Mouse (Mus musculus): ENCODE measurements around the gene Capns1. TPM values are rescaled to one million over a fixed set of nuclear protein-coding genes. Genes with fewer than 3 reads are reported as not detected.
A peak's percentile ranks its signal among the peaks of the same experiment; 100 is the strongest.

The Capns1 gene
- total and polyA plus RNA-seq, 3 experiments, result 31.7 to 354 TPM; not detected in 1

- Histone ChIP-seq H3K27ac (ENCODE audit: control insufficient read depth, low read depth, low read length) (0 out of 2 replicates have a peak within 1 kb of the TSS, but pooled peaks have one; percentile 9), H3K4me3 (ENCODE audit: control insufficient read depth in 1 of 2, insufficient read depth in 1 of 2, low read depth in 2 of 2, low read length in 2 of 2) (peak within 1 kb of the TSS; percentile 40 to 41; a peak in 3 of 4 replicates), H3K4me1 (ENCODE audit: control insufficient read depth in 1 of 2, insufficient read depth in 2 of 2, low read length in 2 of 2) (peaks cover 0 to 4% of the 10 kb centered on the region in 2 experiments; a peak in 1 of 4 replicates), H3K79me2 (ENCODE audit: control insufficient read depth, insufficient read depth, low read length, poor library complexity) (no peaks in the 10 kb centered on the region), H3K9ac (ENCODE audit: control insufficient read depth, low read depth, low read length, poor library complexity, severe bottlenecking) (peak within 1 kb of the TSS; percentile 45), H3K27me3 (ENCODE audit: control insufficient read depth in 1 of 2, insufficient read depth in 2 of 2, low read length in 2 of 2) (no peaks in the 10 kb centered on the region), H3K36me3 (ENCODE audit: control insufficient read depth in 1 of 2, insufficient read depth in 2 of 2, low read length in 2 of 2) (peaks cover 0 to 3% of the 10 kb centered on the region in 2 experiments; a peak in 3 of 4 replicates), H3K9me3 (replicated peaks; ENCODE audit: insufficient read depth, low read length) (no peaks in the 10 kb centered on the region)
- DNase-seq (ENCODE audit: low read depth, low spot score), result peak; percentile 97
- TF ChIP-seq ETS1 (IDR thresholded peaks at IDR 0.05; ENCODE audit: low read depth, low read length), result peak; percentile 80
- no peak for TF ChIP-seq UBTF (IDR thresholded peaks at IDR 0.05; ENCODE audit: borderline replicate concordance, insufficient read depth, low read depth, low read length)
- peak; percentile 28; the same call in 1 of the 2 replicates for TF ChIP-seq ZNF384 (IDR thresholded peaks at IDR 0.05; ENCODE audit: low read depth, low read length)
- TF ChIP-seq MAFK (IDR thresholded peaks at IDR 0.05; ENCODE audit: borderline replicate concordance, low read depth, low read length), result no peak
- peak; percentile 99 for TF ChIP-seq GATA1 (IDR thresholded peaks at IDR 0.05; ENCODE audit: low read depth, low read length)
- TF ChIP-seq EP300 (IDR thresholded peaks at IDR 0.05; ENCODE audit: low read depth in 1 of 2, low read length in 2 of 2), result peak; percentile 66 to 73
- TF ChIP-seq ZMIZ1 (IDR thresholded peaks at IDR 0.05; ENCODE audit: low read depth, low read length), result 0 out of 2 replicates have a peak, but pooled peaks have one; percentile 40
- 0 out of 2 replicates have a peak, but pooled peaks have one; percentile 25 for TF ChIP-seq MXI1 (IDR thresholded peaks at IDR 0.05; ENCODE audit: low read depth, low read length)
- TF ChIP-seq POLR2AphosphoS5 (IDR thresholded peaks at IDR 0.05; ENCODE audit: borderline replicate concordance, low read depth, low read length), result no peak
- TF ChIP-seq ZKSCAN1 (IDR thresholded peaks at IDR 0.05; ENCODE audit: low read depth, low read length), result no peak
- no peak for TF ChIP-seq MAZ (IDR thresholded peaks at IDR 0.05; ENCODE audit: low read depth, low read length)
- no peak for TF ChIP-seq BHLHE40 (IDR thresholded peaks at IDR 0.05; ENCODE audit: borderline replicate concordance, low read depth, low read length)
- TF ChIP-seq KAT2A (conservative IDR thresholded peaks at IDR 0.05; ENCODE audit: low read depth, low read length), result no peak
- TF ChIP-seq MAX (IDR thresholded peaks at IDR 0.05; ENCODE audit: low read length), result no peak
- peak; percentile 37; the same call in 1 of the 2 replicates for TF ChIP-seq TCF12 (IDR thresholded peaks at IDR 0.05; ENCODE audit: low read depth, low read length)
- TF ChIP-seq GABPA (IDR thresholded peaks at IDR 0.05; ENCODE audit: low read depth, low read length), result no peak
- TF ChIP-seq USF2 (IDR thresholded peaks at IDR 0.05; ENCODE audit: borderline replicate concordance in 1 of 2, insufficient read depth in 1 of 2, low read depth in 1 of 2, low read length in 2 of 2), result no peak
- no peak for TF ChIP-seq USF1 (IDR thresholded peaks at IDR 0.05; ENCODE audit: low read depth, low read length)
- TF ChIP-seq RCOR1 (IDR thresholded peaks at IDR 0.05; ENCODE audit: low read depth, low read length), result peak; percentile 60; the same call in 1 of the 2 replicates
- no peak for TF ChIP-seq MEF2A (IDR thresholded peaks at IDR 0.05; ENCODE audit: extremely low read depth, insufficient replicate concordance, low read depth, low read length, poor library complexity, severe bottlenecking)
- TF ChIP-seq POLR2AphosphoS2 (IDR thresholded peaks at IDR 0.05; ENCODE audit: low read length), result peak; percentile 15; the same call in 1 of the 2 replicates
- no peak for TF ChIP-seq JUND (IDR thresholded peaks at IDR 0.05; ENCODE audit: low read depth, low read length)
- TF ChIP-seq RAD21 (IDR thresholded peaks at IDR 0.05; ENCODE audit: low read depth, low read length), result no peak
- TF ChIP-seq E2F4 (IDR thresholded peaks at IDR 0.05; ENCODE audit: borderline replicate concordance, low read depth, low read length), result no peak
- TF ChIP-seq ZC3H11A (IDR thresholded peaks at IDR 0.05; ENCODE audit: low read depth, low read length), result no peak
- TF ChIP-seq TAL1 (IDR thresholded peaks at IDR 0.05; ENCODE audit: low read length), result no peak
- no peak for TF ChIP-seq NELFE (IDR thresholded peaks at IDR 0.05; ENCODE audit: low read depth, low read length)
- no peak for TF ChIP-seq MYC (IDR thresholded peaks at IDR 0.05; ENCODE audit: low read depth, low read length)
- TF ChIP-seq SMC3 (IDR thresholded peaks at IDR 0.05; ENCODE audit: low read depth, low read length), result no peak
- peak; percentile 64 for TF ChIP-seq SIN3A (IDR thresholded peaks at IDR 0.05; ENCODE audit: low read length)
- no peak for TF ChIP-seq CTCF (IDR thresholded peaks at IDR 0.05 in 2 of 3, conservative IDR thresholded peaks at IDR 0.05 in 1 of 3; ENCODE audit: control insufficient read depth in 1 of 3, insufficient read depth in 1 of 3, low read depth in 2 of 3, low read length in 3 of 3, poor library complexity in 1 of 3, severe bottlenecking in 1 of 3)
- TF ChIP-seq MYB (IDR thresholded peaks at IDR 0.05; ENCODE audit: low read depth, low read length), result no peak
- peak in 1 of 2 experiments; percentile 70; a peak in 2 of 4 replicates for TF ChIP-seq POLR2A (IDR thresholded peaks at IDR 0.05; ENCODE audit: control insufficient read depth in 1 of 2, insufficient read depth in 1 of 2, low read depth in 1 of 2, low read length in 2 of 2, poor library complexity in 1 of 2)
- TF ChIP-seq HCFC1 (IDR thresholded peaks at IDR 0.05; ENCODE audit: low read depth, low read length), result peak; percentile 34; the same call in 1 of the 2 replicates
- no peak for TF ChIP-seq NRF1 (IDR thresholded peaks at IDR 0.05; ENCODE audit: insufficient read depth, low read depth, low read length, poor library complexity, severe bottlenecking)
- peak; percentile 82 for TF ChIP-seq ELF1 (IDR thresholded peaks at IDR 0.05; ENCODE audit: low read depth, low read length)
- no peak for TF ChIP-seq CHD1 (IDR thresholded peaks at IDR 0.05; ENCODE audit: low read depth, low read length)
Measured at GRCm38 (mm10) chr7:30183879-30184289, 14.7 kb downstream of the Capns1 start, which contains the start of gene Cox7a1. Gene Cox7a1 (plus strand): TSS chr7:30184144.
